Comparison of ENCODE assay signal across 9 mouse cellular contexts in genomic region chr9:20887191-20887590, GRCm38 (mm10). TPM values are rescaled to one million over a fixed set of nuclear protein-coding genes. Genes with fewer than 3 reads are reported as not detected.
DNase-seq lines count a peak whose midpoint lies in the region; ATAC-seq and TF ChIP-seq lines count a peak whose summit lies in the region.
"Had no signal": no experiment of that assay in that cellular context is flagged by ENCODE, and none has a peak within 500 bp of the region (broad histone marks: within the 10 kb centered on the region; RNA-seq: fewer than 3 reads in every experiment).

No protein-coding gene starts in this region.

- peaks cover 30% of the 10 kb centered on the region for H3K36me3 ChIP-seq in megakaryocyte, embryonic 14.5 days (replicated peaks; ENCODE audit: low read length)
- peaks cover 26% of the 10 kb centered on the region for H3K36me3 ChIP-seq in intestine, embryonic 16.5 days (ENCODE audit: control insufficient read depth, insufficient read depth, low read length)
- H3K36me3 ChIP-seq in neural tube, embryonic 13.5 days = peaks cover 30% of the 10 kb centered on the region

- peaks cover 9% of the 10 kb centered on the region for H3K9me3 ChIP-seq in megakaryocyte, embryonic 14.5 days
- H3K9me3 ChIP-seq in intestine, embryonic 16.5 days (ENCODE audit: control insufficient read depth, low read length) = no peaks in the 10 kb centered on the region
- H3K9me3 ChIP-seq in neural tube, embryonic 13.5 days = no peaks in the 10 kb centered on the region

- peak overlapping the region; percentile 99 for H3K27ac ChIP-seq in gastrocnemius, adult 2 months
- no peak overlapping the region; the same call in 1 of the 2 replicates for H3K27ac ChIP-seq in intestine, embryonic 16.5 days (ENCODE audit: low read length)
- peak overlapping the region; percentile 90 for H3K27ac ChIP-seq in neural tube, embryonic 13.5 days (replicated peaks)

- no peak for DNase-seq in gastrocnemius, adult 2 months
- DNase-seq in gastrocnemius, postnatal 25 days = no peak
- DNase-seq in yolk sac, embryonic 10.5 days (ENCODE audit: low spot score) = no peak
- no peak for DNase-seq in kidney, postnatal 25 days
- DNase-seq: thymus, postnatal 14 days had no signal

- H3K4me2 ChIP-seq in intestine, embryonic 16.5 days (ENCODE audit: low read depth, low read length) = peak overlapping the region; percentile 62; the same call in 1 of the 2 replicates
- H3K4me2 ChIP-seq in neural tube, embryonic 13.5 days = peak overlapping the region; percentile 92

- H3K4me3 ChIP-seq in gastrocnemius, adult 2 months = peak overlapping the region; percentile 93
- H3K4me3 ChIP-seq in megakaryocyte, embryonic 14.5 days (replicated peaks) = peak overlapping the region; percentile 59
- H3K4me3 ChIP-seq in intestine, embryonic 16.5 days (ENCODE audit: low read length) = no peak overlapping the region
- H3K4me3 ChIP-seq in neural tube, embryonic 13.5 days = 0 out of 2 replicates have a peak overlapping the region, but pooled peaks have one; percentile 84

- peaks cover 42% of the 10 kb centered on the region for H3K4me1 ChIP-seq in megakaryocyte, embryonic 14.5 days
- peaks cover 11% of the 10 kb centered on the region for H3K4me1 ChIP-seq in intestine, embryonic 16.5 days (ENCODE audit: control insufficient read depth, insufficient read depth, low read length)
- H3K4me1 ChIP-seq in neural tube, embryonic 13.5 days (replicated peaks) = peaks cover 17% of the 10 kb centered on the region

- H3K9ac ChIP-seq in intestine, embryonic 16.5 days (ENCODE audit: low read depth, low read length) = no peak overlapping the region
- H3K9ac ChIP-seq in neural tube, embryonic 13.5 days = 0 out of 2 replicates have a peak overlapping the region, but pooled peaks have one; percentile 82

- ATAC-seq in megakaryocyte, adult 5-6 weeks (ENCODE audit: poor library complexity, severe bottlenecking) = no peak
- ATAC-seq in intestine, embryonic 16.5 days = no peak
- 0 out of 2 replicates have a peak, but pooled peaks have one; percentile 19 for ATAC-seq in neural tube, embryonic 13.5 days (ENCODE audit: low read depth)

- TF ChIP-seq CTCF in gastrocnemius, adult 2 months (IDR thresholded peaks at IDR 0.05) = no peak

- H3K27me3 ChIP-seq in megakaryocyte, embryonic 14.5 days (replicated peaks) = no peaks in the 10 kb centered on the region
- no peaks in the 10 kb centered on the region for H3K27me3 ChIP-seq in intestine, embryonic 16.5 days (replicated peaks; ENCODE audit: control insufficient read depth, insufficient read depth, low read length)
- H3K27me3 ChIP-seq in neural tube, embryonic 13.5 days = no peaks in the 10 kb centered on the region

- WGBS in intestine, embryonic 16.5 days = 90% methylated on average over 6 of the region's 6 CpGs
- 85% methylated on average over 6 of the region's 6 CpGs for WGBS in neural tube, embryonic 13.5 days

- intact Hi-C loops in gastrocnemius, adult 2 months (cut with DNase I) = loop anchor here (5.0 kb wide), 1 partner anchor 115 kb away; the partner anchor contains the start of gene Mrpl4

RNA-seq across cellular contexts. Expression of gene Ppan, which starts 0.8 kb away (rescaled TPM):
- total RNA-seq in gastrocnemius, adult 2 months (2021) = 1 to 10 TPM; 7.9 to 8.6 TPM
- total RNA-seq in gastrocnemius, postnatal 25 days (2021) = 1 to 10 TPM; 7.4 to 7.7 TPM
- 84.5 and 137 TPM in 2 replicates for polyA plus RNA-seq in megakaryocyte, embryonic 14.5 days (2012; ENCODE audit: insufficient read depth, low replicate concordance)
- total RNA-seq in megakaryocyte, adult 5-6 weeks (2015) = 5.7 and 7.8 TPM in 2 replicates
- 27.5 and 32.2 TPM in 2 replicates for total RNA-seq in megakaryocyte, adult 5-6 weeks (2017)
- 79.5 and 97.6 TPM in 2 replicates for polyA plus RNA-seq in intestine, embryonic 16.5 days (2015; fragmentation: Nextera tagmentation; extraction: Ambion mirVana)
- polyA plus RNA-seq in neural tube, embryonic 13.5 days (2015; fragmentation: Nextera tagmentation; extraction: Ambion mirVana) = 48.1 and 51.9 TPM in 2 replicates

RNA-seq across cellular contexts. Expression of gene Angptl6, which starts 7.7 kb away (rescaled TPM):
- total RNA-seq in gastrocnemius, adult 2 months (2021) = 1 to 10 TPM; 5.1 to 7.0 TPM
- 1 to 10 TPM; 4.1 to 4.6 TPM for total RNA-seq in gastrocnemius, postnatal 25 days (2021)
- 4.7 and 5.1 TPM in 2 replicates for polyA plus RNA-seq in megakaryocyte, embryonic 14.5 days (2012; ENCODE audit: insufficient read depth, low replicate concordance)
- 0.62 and 1.3 TPM in 2 replicates for total RNA-seq in megakaryocyte, adult 5-6 weeks (2015)
- total RNA-seq in megakaryocyte, adult 5-6 weeks (2017) = 0.11 and 0.57 TPM in 2 replicates
- 10.7 and 11.2 TPM in 2 replicates for polyA plus RNA-seq in intestine, embryonic 16.5 days (2015; fragmentation: Nextera tagmentation; extraction: Ambion mirVana)
- 8.8 and 9.7 TPM in 2 replicates for polyA plus RNA-seq in neural tube, embryonic 13.5 days (2015; fragmentation: Nextera tagmentation; extraction: Ambion mirVana)

RNA-seq across cellular contexts. Expression of gene Eif3g, which starts 11.2 kb away (rescaled TPM):
- total RNA-seq in gastrocnemius, adult 2 months (2021) = 100 to 1,000 TPM in 1 of 2 experiments, 10 to 100 TPM in 1; 97.0 to 102 TPM
- 100 to 1,000 TPM in 1 of 2 experiments, 10 to 100 TPM in 1; 90.9 to 101 TPM for total RNA-seq in gastrocnemius, postnatal 25 days (2021)
- 300 and 342 TPM in 2 replicates for polyA plus RNA-seq in megakaryocyte, embryonic 14.5 days (2012; ENCODE audit: insufficient read depth, low replicate concordance)
- 88.4 and 102 TPM in 2 replicates for total RNA-seq in megakaryocyte, adult 5-6 weeks (2015)
- total RNA-seq in megakaryocyte, adult 5-6 weeks (2017) = 79.0 and 80.6 TPM in 2 replicates
- 261 and 297 TPM in 2 replicates for polyA plus RNA-seq in intestine, embryonic 16.5 days (2015; fragmentation: Nextera tagmentation; extraction: Ambion mirVana)
- 253 and 267 TPM in 2 replicates for polyA plus RNA-seq in neural tube, embryonic 13.5 days (2015; fragmentation: Nextera tagmentation; extraction: Ambion mirVana)

RNA-seq across cellular contexts. Expression of gene A230050P20Rik, which starts 18.7 kb away (rescaled TPM):
- 1 to 10 TPM; 2.1 to 2.3 TPM for total RNA-seq in gastrocnemius, adult 2 months (2021)
- 1 to 10 TPM; 1.7 to 2.7 TPM for total RNA-seq in gastrocnemius, postnatal 25 days (2021)
- 39.0 and 51.7 TPM in 2 replicates for polyA plus RNA-seq in megakaryocyte, embryonic 14.5 days (2012; ENCODE audit: insufficient read depth, low replicate concordance)
- total RNA-seq in megakaryocyte, adult 5-6 weeks (2015) = 1.5 and 2.3 TPM in 2 replicates
- total RNA-seq in megakaryocyte, adult 5-6 weeks (2017) = 1.4 and 2.6 TPM in 2 replicates
- polyA plus RNA-seq in intestine, embryonic 16.5 days (2015; fragmentation: Nextera tagmentation; extraction: Ambion mirVana) = 16.2 and 18.3 TPM in 2 replicates
- polyA plus RNA-seq in neural tube, embryonic 13.5 days (2015; fragmentation: Nextera tagmentation; extraction: Ambion mirVana) = 2.6 and 2.7 TPM in 2 replicates
